Mouse (Mus musculus): ENCODE results near the gene Rab6b. TPM values are rescaled to one million over a fixed set of nuclear protein-coding genes. Genes with fewer than 3 reads are reported as not detected.
"Not testable (repeated sequence)": the region's sequence is repeated elsewhere in the genome, so short reads cannot be mapped to it uniquely, and the experiment has no call there.

The Rab6b gene
- total and polyA plus RNA-seq, 3 experiments = not detected

- DNase-seq (ENCODE audit: low read depth, low spot score) = no peak
- no peaks in the 10 kb centered on the region for H3K27me3 ChIP-seq (ENCODE audit: control insufficient read depth in 1 of 2, insufficient read depth in 2 of 2, low read length in 2 of 2)
- H3K9me3 ChIP-seq (replicated peaks; ENCODE audit: insufficient read depth, low read length) = no peaks in the 10 kb centered on the region
- no peaks in the 10 kb centered on the region for H3K4me1 ChIP-seq (ENCODE audit: control insufficient read depth in 1 of 2, insufficient read depth in 2 of 2, low read length in 2 of 2)
- no peak overlapping the region for H3K4me3 ChIP-seq (ENCODE audit: control insufficient read depth in 1 of 2, insufficient read depth in 1 of 2, low read depth in 2 of 2, low read length in 2 of 2)
- H3K27ac ChIP-seq (ENCODE audit: control insufficient read depth, low read depth, low read length) = no peak overlapping the region
- no peak overlapping the region for H3K9ac ChIP-seq (ENCODE audit: control insufficient read depth, low read depth, low read length, poor library complexity, severe bottlenecking)
- TF ChIP-seq NELFE (IDR thresholded peaks at IDR 0.05; ENCODE audit: low read depth, low read length) (no peak), CTCF (IDR thresholded peaks at IDR 0.05 in 2 of 3, conservative IDR thresholded peaks at IDR 0.05 in 1 of 3; ENCODE audit: control insufficient read depth in 1 of 3, insufficient read depth in 1 of 3, low read depth in 2 of 3, low read length in 3 of 3, poor library complexity in 1 of 3, severe bottlenecking in 1 of 3) (peak in 1 of 3 experiments; percentile 27; a peak in 2 of 6 replicates)
- H3K79me2 ChIP-seq (ENCODE audit: control insufficient read depth, insufficient read depth, low read length, poor library complexity) = no peaks in the 10 kb centered on the region
- H3K36me3 ChIP-seq (ENCODE audit: control insufficient read depth in 1 of 2, insufficient read depth in 2 of 2, low read length in 2 of 2) = no peaks in the 10 kb centered on the region
Measured at GRCm38 (mm10) chr9:103092248-103092647, 19.3 kb upstream of the Rab6b start.

- H3K4me1 ChIP-seq (ENCODE audit: control insufficient read depth in 1 of 2, insufficient read depth in 2 of 2, low read length in 2 of 2) = no peaks in the 10 kb centered on the region
- H3K36me3 ChIP-seq (ENCODE audit: control insufficient read depth in 1 of 2, insufficient read depth in 2 of 2, low read length in 2 of 2) = no peaks in the 10 kb centered on the region
- no peak overlapping the region for H3K27ac ChIP-seq (ENCODE audit: control insufficient read depth, low read depth, low read length)
- no peak overlapping the region for H3K9ac ChIP-seq (ENCODE audit: control insufficient read depth, low read depth, low read length, poor library complexity, severe bottlenecking)
- H3K79me2 ChIP-seq (ENCODE audit: control insufficient read depth, insufficient read depth, low read length, poor library complexity) = no peaks in the 10 kb centered on the region
- no peaks in the 10 kb centered on the region for H3K27me3 ChIP-seq (ENCODE audit: control insufficient read depth in 1 of 2, insufficient read depth in 2 of 2, low read length in 2 of 2)
- DNase-seq (ENCODE audit: low read depth, low spot score) = no peak
- no peak overlapping the region for H3K4me3 ChIP-seq (ENCODE audit: control insufficient read depth in 1 of 2, insufficient read depth in 1 of 2, low read depth in 2 of 2, low read length in 2 of 2)
- no peak for TF ChIP-seq MXI1 (IDR thresholded peaks at IDR 0.05; ENCODE audit: low read depth, low read length)
- TF ChIP-seq BHLHE40 (IDR thresholded peaks at IDR 0.05; ENCODE audit: borderline replicate concordance, low read depth, low read length) = no peak
- no peak for TF ChIP-seq SIN3A (IDR thresholded peaks at IDR 0.05; ENCODE audit: low read length)
- TF ChIP-seq CHD2 (IDR thresholded peaks at IDR 0.05; ENCODE audit: low read length) = no peak
- TF ChIP-seq CTCF (IDR thresholded peaks at IDR 0.05 in 2 of 3, conservative IDR thresholded peaks at IDR 0.05 in 1 of 3; ENCODE audit: control insufficient read depth in 1 of 3, insufficient read depth in 1 of 3, low read depth in 2 of 3, low read length in 3 of 3, poor library complexity in 1 of 3, severe bottlenecking in 1 of 3) = no peak
- no peak for TF ChIP-seq ZC3H11A (IDR thresholded peaks at IDR 0.05; ENCODE audit: low read depth, low read length)
- TF ChIP-seq HCFC1 (IDR thresholded peaks at IDR 0.05; ENCODE audit: low read depth, low read length) = no peak
- no peak for TF ChIP-seq POLR2A (IDR thresholded peaks at IDR 0.05; ENCODE audit: control insufficient read depth in 1 of 2, insufficient read depth in 1 of 2, low read depth in 1 of 2, low read length in 2 of 2, poor library complexity in 1 of 2)
- no peak for TF ChIP-seq ELF1 (IDR thresholded peaks at IDR 0.05; ENCODE audit: low read depth, low read length)
- TF ChIP-seq EP300 (IDR thresholded peaks at IDR 0.05; ENCODE audit: low read depth in 1 of 2, low read length in 2 of 2) = no peak
- TF ChIP-seq GATA1 (IDR thresholded peaks at IDR 0.05; ENCODE audit: low read depth, low read length) = no peak
- TF ChIP-seq TCF12 (IDR thresholded peaks at IDR 0.05; ENCODE audit: low read depth, low read length) = no peak
- TF ChIP-seq UBTF (IDR thresholded peaks at IDR 0.05; ENCODE audit: borderline replicate concordance, insufficient read depth, low read depth, low read length) = no peak
- no peak for TF ChIP-seq MAX (IDR thresholded peaks at IDR 0.05; ENCODE audit: low read length)
- no peak for TF ChIP-seq POLR2AphosphoS5 (IDR thresholded peaks at IDR 0.05; ENCODE audit: borderline replicate concordance, low read depth, low read length)
- no peak for TF ChIP-seq JUND (IDR thresholded peaks at IDR 0.05; ENCODE audit: low read depth, low read length)
- H3K9me3 ChIP-seq (replicated peaks; ENCODE audit: insufficient read depth, low read length) = no peaks in the 10 kb centered on the region
Measured at GRCm38 (mm10) chr9:103093681-103094080, 17.9 kb upstream of the Rab6b start.

- not testable (repeated sequence) for DNase-seq (ENCODE audit: low read depth, low spot score)
Measured at GRCm38 (mm10) chr9:103108341-103108798, 3.2 kb upstream of the Rab6b start.

More at GRCm38 (mm10) chr9:103108341-103108798, 3.2 kb upstream of the Rab6b start:
- not testable (repeated sequence) for H3K36me3 ChIP-seq (ENCODE audit: control insufficient read depth in 1 of 2, insufficient read depth in 2 of 2, low read length in 2 of 2); H3K79me2 ChIP-seq (ENCODE audit: control insufficient read depth, insufficient read depth, low read length, poor library complexity); H3K4me1 ChIP-seq (ENCODE audit: control insufficient read depth in 1 of 2, insufficient read depth in 2 of 2, low read length in 2 of 2); H3K4me3 ChIP-seq (ENCODE audit: control insufficient read depth in 1 of 2, insufficient read depth in 1 of 2, low read depth in 2 of 2, low read length in 2 of 2); H3K27me3 ChIP-seq (ENCODE audit: control insufficient read depth in 1 of 2, insufficient read depth in 2 of 2, low read length in 2 of 2); H3K9me3 ChIP-seq (replicated peaks; ENCODE audit: insufficient read depth, low read length); H3K27ac ChIP-seq (ENCODE audit: control insufficient read depth, low read depth, low read length); H3K9ac ChIP-seq (ENCODE audit: control insufficient read depth, low read depth, low read length, poor library complexity, severe bottlenecking)
